Mouse (Mus musculus): ENCODE results near the gene Prpf31. TPM values are rescaled to one million over a fixed set of nuclear protein-coding genes. Genes with fewer than 3 reads are reported as not detected.

Gene Prpf31
- polyA plus RNA-seq, 1 experiment from 2014 or later = 43.6 TPM

DNA sequence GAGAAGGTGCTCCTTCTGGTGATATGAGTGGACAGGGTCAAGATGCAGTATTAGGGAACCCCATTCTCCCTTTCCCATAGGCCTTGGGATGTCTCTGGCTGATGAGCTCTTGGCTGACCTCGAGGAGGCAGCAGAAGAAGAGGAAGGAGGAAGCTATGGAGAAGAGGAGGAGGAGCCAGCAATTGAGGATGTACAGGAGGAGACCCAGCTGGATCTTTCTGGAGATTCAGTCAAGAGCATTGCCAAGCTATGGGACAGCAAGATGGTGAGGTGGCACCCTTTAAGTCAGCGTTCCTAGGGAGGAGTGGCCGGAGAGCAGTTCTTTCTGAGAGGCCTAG is 662 bp downstream of the Prpf31 start:
- H3K27ac ChIP-seq (replicated peaks) = peak overlapping the region; percentile 91; the same call in 1 of the 2 replicates
- H3K27me3 ChIP-seq (ENCODE audit: control insufficient read depth, insufficient read depth, low read length) = no peaks in the 10 kb centered on the region
- WGBS = 45% methylated on average over 3 of the region's 3 CpGs
- peak overlapping the region; percentile 56 for H3K4me3 ChIP-seq (ENCODE audit: low read depth, low read length)
- TF ChIP-seq EP300 (optimal IDR thresholded peaks at IDR 0.05) (no peak), CTCF (IDR thresholded peaks at IDR 0.05; ENCODE audit: low read depth) (no peak)
- peak overlapping the region; percentile 66 for H3K9ac ChIP-seq (ENCODE audit: low read length)
- no peak for ATAC-seq (ENCODE audit: low FRiP score, low TSS enrichment)
- no peak for DNase-seq (ENCODE audit: low spot score)
- H3K9me3 ChIP-seq (ENCODE audit: control insufficient read depth, low read length) = no peaks in the 10 kb centered on the region
- peaks cover 2% of the 10 kb centered on the region; the same call in 1 of the 2 replicates for H3K36me3 ChIP-seq (ENCODE audit: control insufficient read depth, insufficient read depth, low read length)
- H3K4me1 ChIP-seq (replicated peaks; ENCODE audit: control insufficient read depth, insufficient read depth) = peaks cover 8% of the 10 kb centered on the region
- H3K4me2 ChIP-seq (replicated peaks; ENCODE audit: low read depth) = peak overlapping the region; percentile 92

DNA sequence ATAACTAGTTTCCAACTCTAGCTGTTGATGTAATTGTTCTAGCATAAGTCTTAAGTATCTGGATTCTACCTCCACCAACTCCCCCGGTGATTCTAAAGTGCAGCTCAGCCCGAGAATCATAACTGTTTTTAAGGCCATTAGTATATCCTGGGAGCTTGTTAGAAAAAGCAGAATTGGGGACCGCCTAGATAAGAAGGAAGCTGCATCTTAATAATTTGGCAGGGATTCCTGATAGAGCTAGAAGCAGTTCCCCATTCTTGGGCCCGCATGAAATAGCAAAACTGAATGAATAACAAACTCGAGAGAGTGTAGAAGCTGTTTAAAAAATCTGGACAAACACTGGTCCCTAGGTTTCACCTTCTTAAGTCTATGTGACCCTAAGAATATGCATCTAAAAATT is 13.6 kb downstream of the Prpf31 start:
- Histone ChIP-seq H3K9ac (ENCODE audit: low read length) (no peak overlapping the region), H3K27me3 (ENCODE audit: control insufficient read depth, insufficient read depth, low read length) (no peaks in the 10 kb centered on the region), H3K9me3 (ENCODE audit: control insufficient read depth, low read length) (no peaks in the 10 kb centered on the region), H3K36me3 (ENCODE audit: control insufficient read depth, insufficient read depth, low read length) (peaks cover 14% of the 10 kb centered on the region; the same call in 1 of the 2 replicates), H3K27ac (replicated peaks) (no peak overlapping the region), H3K4me2 (replicated peaks; ENCODE audit: low read depth) (no peak overlapping the region), H3K4me1 (replicated peaks; ENCODE audit: control insufficient read depth, insufficient read depth) (peaks cover 10% of the 10 kb centered on the region), H3K4me3 (ENCODE audit: low read depth, low read length) (no peak overlapping the region)
- no peak for DNase-seq (ENCODE audit: low spot score)
- TF ChIP-seq EP300 (optimal IDR thresholded peaks at IDR 0.05) = no peak
- no peak for TF ChIP-seq CTCF (IDR thresholded peaks at IDR 0.05; ENCODE audit: low read depth)
- ATAC-seq (ENCODE audit: low FRiP score, low TSS enrichment) = no peak
- WGBS = 59% methylated on average over 5 of the region's 5 CpGs

DNA sequence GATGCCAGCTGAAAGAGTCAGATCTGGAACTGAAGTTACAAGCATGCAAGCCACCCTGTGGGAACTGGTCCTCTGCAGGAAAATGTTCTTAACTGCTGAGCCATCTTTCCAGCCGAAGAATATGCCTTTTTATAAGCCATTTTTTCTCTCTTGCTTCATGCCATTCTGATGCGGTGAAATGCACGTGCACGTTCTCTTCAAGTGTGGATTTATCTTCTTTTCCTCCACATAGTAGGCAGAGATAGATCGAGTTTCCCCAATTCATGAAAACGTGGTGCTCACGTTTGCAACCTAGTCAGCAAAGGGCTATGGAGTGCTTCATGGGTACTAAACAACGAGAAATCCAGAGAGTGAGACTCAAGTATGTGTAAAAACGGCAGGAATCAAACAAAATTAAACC is 14.1 kb downstream of the Prpf31 start:
- peaks cover 10% of the 10 kb centered on the region for H3K4me1 ChIP-seq (replicated peaks; ENCODE audit: control insufficient read depth, insufficient read depth)
- H3K27ac ChIP-seq (replicated peaks) = no peak overlapping the region
- H3K9ac ChIP-seq (ENCODE audit: low read length) = no peak overlapping the region
- no peaks in the 10 kb centered on the region for H3K9me3 ChIP-seq (ENCODE audit: control insufficient read depth, low read length)
- ATAC-seq (ENCODE audit: low FRiP score, low TSS enrichment) (no peak), DNase-seq (ENCODE audit: low spot score) (no peak)
- H3K27me3 ChIP-seq (ENCODE audit: control insufficient read depth, insufficient read depth, low read length) = no peaks in the 10 kb centered on the region
- H3K36me3 ChIP-seq (ENCODE audit: control insufficient read depth, insufficient read depth, low read length) = peaks cover 14% of the 10 kb centered on the region; the same call in 1 of the 2 replicates
- 19% methylated on average over 9 of the region's 9 CpGs for WGBS
- H3K4me3 ChIP-seq (ENCODE audit: low read depth, low read length) = peak overlapping the region; percentile 41; the same call in 1 of the 2 replicates
- peak overlapping the region; percentile 42 for H3K4me2 ChIP-seq (replicated peaks; ENCODE audit: low read depth)
- TF ChIP-seq CTCF (IDR thresholded peaks at IDR 0.05; ENCODE audit: low read depth) = no peak
- TF ChIP-seq EP300 (optimal IDR thresholded peaks at IDR 0.05) = no peak

DNA sequence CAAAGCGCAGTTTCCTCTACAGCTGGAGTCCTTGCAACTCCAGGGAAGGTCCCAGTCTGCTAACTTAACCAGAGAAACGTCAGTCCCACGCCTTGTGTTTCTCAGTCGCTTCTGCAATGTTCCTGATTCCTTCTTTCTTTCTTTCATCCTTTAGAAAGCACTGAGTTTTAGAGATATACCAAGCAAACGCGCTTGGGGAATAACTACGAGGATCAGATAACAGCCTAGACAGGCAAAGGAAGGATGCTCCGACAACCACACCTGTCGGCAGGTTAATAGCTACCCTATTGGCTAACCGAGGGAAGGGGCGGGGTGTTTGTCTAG is 14.5 kb downstream of the Prpf31 start:
- peaks cover 10% of the 10 kb centered on the region for H3K4me1 ChIP-seq (replicated peaks; ENCODE audit: control insufficient read depth, insufficient read depth)
- H3K9me3 ChIP-seq (ENCODE audit: control insufficient read depth, low read length) = no peaks in the 10 kb centered on the region
- under 1% methylated on average over 11 of the region's 11 CpGs for WGBS
- TF ChIP-seq EP300 (optimal IDR thresholded peaks at IDR 0.05) (no peak), CTCF (IDR thresholded peaks at IDR 0.05; ENCODE audit: low read depth) (no peak)
- H3K4me3 ChIP-seq (ENCODE audit: low read depth, low read length) = peak overlapping the region; percentile 41
- no peaks in the 10 kb centered on the region for H3K27me3 ChIP-seq (ENCODE audit: control insufficient read depth, insufficient read depth, low read length)
- peak overlapping the region; percentile 49; the same call in 1 of the 2 replicates for H3K27ac ChIP-seq (replicated peaks)
- ATAC-seq (ENCODE audit: low FRiP score, low TSS enrichment) = no peak
- peaks cover 14% of the 10 kb centered on the region; the same call in 1 of the 2 replicates for H3K36me3 ChIP-seq (ENCODE audit: control insufficient read depth, insufficient read depth, low read length)
- H3K9ac ChIP-seq (ENCODE audit: low read length) = no peak overlapping the region
- peak overlapping the region; percentile 42 for H3K4me2 ChIP-seq (replicated peaks; ENCODE audit: low read depth)
- no peak for DNase-seq (ENCODE audit: low spot score)

DNA sequence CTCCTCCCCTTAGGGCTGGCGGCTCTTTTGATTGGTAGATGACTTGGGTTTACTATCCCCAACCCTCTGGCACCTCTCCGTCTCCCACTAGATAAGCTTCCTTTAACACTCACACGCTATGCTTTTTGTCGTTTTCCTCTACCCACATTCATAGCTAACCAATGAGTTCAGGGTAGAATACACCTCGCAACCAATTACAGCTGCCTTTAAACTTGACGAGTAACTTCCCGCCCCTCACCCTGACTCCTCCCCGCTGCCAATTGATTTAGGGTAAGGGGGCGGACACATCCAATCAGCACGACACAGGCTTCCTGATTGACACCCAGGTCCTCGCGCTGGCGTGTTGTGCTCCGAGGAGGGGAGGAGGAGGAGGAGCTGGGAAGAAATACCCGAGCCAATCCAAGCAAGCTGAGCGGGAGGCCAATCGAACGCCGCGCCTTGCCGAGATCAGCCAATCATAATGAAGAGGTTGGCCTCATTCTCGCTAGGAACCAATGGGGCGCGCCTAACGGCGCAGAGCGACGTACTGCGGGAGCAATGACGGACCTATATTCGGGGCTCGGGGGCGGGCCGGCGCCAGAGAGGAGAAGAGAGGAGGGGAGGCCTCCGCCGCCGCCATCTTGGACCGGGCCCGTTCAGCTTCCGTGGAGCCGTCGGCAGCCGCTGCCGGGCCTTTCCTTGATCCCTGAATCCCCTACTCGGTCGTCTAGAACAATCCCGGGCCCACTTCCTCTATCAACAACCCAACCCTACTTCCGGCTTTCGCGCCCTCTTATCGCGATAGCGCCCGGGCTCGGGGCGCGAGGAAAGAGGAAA is 15.1 kb downstream of the Prpf31 start, which contains the start of gene Cnot3:
Gene Cnot3 (plus strand): TSS at position 597 of the 816 bp plus-strand sequence.
- Histone ChIP-seq H3K36me3 (ENCODE audit: control insufficient read depth, insufficient read depth, low read length) (peaks cover 11% of the 10 kb centered on the region; the same call in 1 of the 2 replicates), H3K4me1 (replicated peaks; ENCODE audit: control insufficient read depth, insufficient read depth) (peaks cover 10% of the 10 kb centered on the region), H3K9me3 (ENCODE audit: control insufficient read depth, low read length) (no peaks in the 10 kb centered on the region), H3K27me3 (ENCODE audit: control insufficient read depth, insufficient read depth, low read length) (no peaks in the 10 kb centered on the region), H3K9ac (ENCODE audit: low read length) (peak within 1 kb of the TSS; percentile 98), H3K27ac (replicated peaks) (peak within 1 kb of the TSS; percentile 99), H3K4me3 (ENCODE audit: low read depth, low read length) (peak within 1 kb of the TSS; percentile 99), H3K4me2 (replicated peaks; ENCODE audit: low read depth) (peak within 1 kb of the TSS; percentile 80)
- peak; percentile 98 for DNase-seq (ENCODE audit: low spot score)
- under 1% methylated on average over 53 of the region's 58 CpGs for WGBS
- no peak for TF ChIP-seq CTCF (IDR thresholded peaks at IDR 0.05; ENCODE audit: low read depth)
- peak; percentile 95 for TF ChIP-seq EP300 (optimal IDR thresholded peaks at IDR 0.05)
- ATAC-seq (ENCODE audit: low FRiP score, low TSS enrichment) = peak; percentile 98

DNA sequence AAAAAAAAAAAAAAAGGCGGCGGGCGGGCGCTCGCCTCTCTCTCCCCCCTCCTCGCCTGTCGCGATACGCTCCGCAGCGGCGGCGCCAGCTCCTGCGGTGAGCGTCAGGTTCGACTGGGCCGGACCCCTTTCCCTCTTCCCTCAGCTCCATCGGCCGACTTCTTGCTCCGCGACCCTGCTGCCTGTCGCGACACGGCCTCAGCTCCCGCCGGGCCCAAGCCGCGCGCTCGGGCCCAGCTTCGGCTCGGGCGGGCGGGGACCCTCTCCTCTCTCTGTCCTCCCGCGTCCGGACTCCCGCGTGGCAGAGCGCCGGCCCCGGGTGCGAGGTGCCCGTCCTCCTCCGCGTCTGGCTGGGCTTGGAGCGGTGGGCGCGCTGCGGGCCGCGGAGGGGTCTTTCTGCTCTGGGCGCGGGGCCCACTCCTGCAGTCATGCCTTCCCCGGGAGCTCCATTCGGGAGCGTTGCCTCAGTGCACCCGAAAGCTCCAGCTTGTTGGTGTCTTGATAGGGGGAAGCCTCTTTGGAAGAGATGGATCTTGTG is 15.8 kb downstream of the Prpf31 start:
- DNase-seq (ENCODE audit: low spot score) (no peak), ATAC-seq (ENCODE audit: low FRiP score, low TSS enrichment) (no peak)
- H3K4me1 ChIP-seq (replicated peaks; ENCODE audit: control insufficient read depth, insufficient read depth) = peaks cover 10% of the 10 kb centered on the region
- H3K27ac ChIP-seq (replicated peaks) = peak overlapping the region; percentile 99
- WGBS = 1% methylated on average over 50 of the region's 58 CpGs
- peak overlapping the region; percentile 98 for H3K9ac ChIP-seq (ENCODE audit: low read length)
- no peaks in the 10 kb centered on the region for H3K9me3 ChIP-seq (ENCODE audit: control insufficient read depth, low read length)
- no peaks in the 10 kb centered on the region for H3K27me3 ChIP-seq (ENCODE audit: control insufficient read depth, insufficient read depth, low read length)
- H3K4me2 ChIP-seq (replicated peaks; ENCODE audit: low read depth) = peak overlapping the region; percentile 80
- peaks cover 6% of the 10 kb centered on the region; the same call in 1 of the 2 replicates for H3K36me3 ChIP-seq (ENCODE audit: control insufficient read depth, insufficient read depth, low read length)
- H3K4me3 ChIP-seq (ENCODE audit: low read depth, low read length) = peak overlapping the region; percentile 99
- TF ChIP-seq CTCF (IDR thresholded peaks at IDR 0.05; ENCODE audit: low read depth) (no peak), EP300 (optimal IDR thresholded peaks at IDR 0.05) (no peak)

Measured in stomach, postnatal 0 days (tissue).